Mouse (Mus musculus): Measurements from ENCODE around the gene Kat8. TPM values are rescaled to one million over a fixed set of nuclear protein-coding genes. Genes with fewer than 3 reads are reported as not detected.

The Kat8 gene
- total RNA-seq, 2 experiments from 2014 or later, result 23.7 to 30.6 TPM

Other genes starting within 250 kb of the Kat8 start
- gene Bcl7c, start 203.6 kb upstream of the Kat8 start, total RNA-seq (2015), result 61.1 and 63.4 TPM in 2 replicates
- 38.1 and 44.6 TPM in 2 replicates for gene Bcl7c, start 203.6 kb upstream of the Kat8 start, total RNA-seq (2017)
- gene Ctf1, start 199.8 kb upstream of the Kat8 start, total RNA-seq (2015), result 0.83 and 1.8 TPM in 2 replicates
- gene Ctf1, start 199.8 kb upstream of the Kat8 start, total RNA-seq (2017), result 0.42 and 1.9 TPM in 2 replicates
- not detected in 2 replicates for gene Ctf2, start 180.3 kb upstream of the Kat8 start, total RNA-seq (2015)
- not detected in 2 replicates for gene Ctf2, start 180.3 kb upstream of the Kat8 start, total RNA-seq (2017)
- 5.6 and 5.7 TPM in 2 replicates for gene Fbxl19, start 168.0 kb upstream of the Kat8 start, total RNA-seq (2015)
- 14.2 and 16.1 TPM in 2 replicates for gene Fbxl19, start 168.0 kb upstream of the Kat8 start, total RNA-seq (2017)
- 26.7 and 32.1 TPM in 2 replicates for gene Orai3, start 142.7 kb upstream of the Kat8 start, total RNA-seq (2015)
- 28.2 and 30.2 TPM in 2 replicates for gene Orai3, start 142.7 kb upstream of the Kat8 start, total RNA-seq (2017)
- 54.7 and 67.2 TPM in 2 replicates for gene Setd1a, start 135.8 kb upstream of the Kat8 start, total RNA-seq (2015)
- gene Setd1a, start 135.8 kb upstream of the Kat8 start, total RNA-seq (2017), result 9.7 and 13.6 TPM in 2 replicates
- not detected in 2 replicates for gene Gm49388, start 126.9 kb upstream of the Kat8 start, total RNA-seq (2015)
- gene Gm49388, start 126.9 kb upstream of the Kat8 start, total RNA-seq (2017), result not detected in 2 replicates
- 20.2 and 31.3 TPM in 2 replicates for gene Hsd3b7, start 111.9 kb upstream of the Kat8 start, total RNA-seq (2015)
- 25.6 and 26.8 TPM in 2 replicates for gene Hsd3b7, start 111.9 kb upstream of the Kat8 start, total RNA-seq (2017)
- 55.8 and 70.2 TPM in 2 replicates for gene Stx4a, start 88.2 kb upstream of the Kat8 start, total RNA-seq (2015)
- 35.7 and 50.4 TPM in 2 replicates for gene Stx4a, start 88.2 kb upstream of the Kat8 start, total RNA-seq (2017)
- 0.12 and 1.5 TPM in 2 replicates for gene Stx1b, start 88.0 kb upstream of the Kat8 start, total RNA-seq (2015)
- gene Stx1b, start 88.0 kb upstream of the Kat8 start, total RNA-seq (2017), result 0.03 and 0.12 TPM in 2 replicates
- gene Zfp646, start 36.3 kb upstream of the Kat8 start, total RNA-seq (2015), result 18.7 and 19.4 TPM in 2 replicates
- 31.6 and 38.2 TPM in 2 replicates for gene Zfp646, start 36.3 kb upstream of the Kat8 start, total RNA-seq (2017)
- 5.7 and 7.4 TPM in 2 replicates for gene Zfp668, start 35.7 kb upstream of the Kat8 start, total RNA-seq (2015)
- 2.9 and 6.7 TPM in 2 replicates for gene Zfp668, start 35.7 kb upstream of the Kat8 start, total RNA-seq (2017)
- gene Prss53, start 21.5 kb upstream of the Kat8 start, total RNA-seq (2015), result 0.15 and 0.39 TPM in 2 replicates
- gene Prss53, start 21.5 kb upstream of the Kat8 start, total RNA-seq (2017), result not detected in 2 replicates
- not detected in 2 replicates for gene Gm21974, start 17.1 kb upstream of the Kat8 start, total RNA-seq (2015)
- gene Gm21974, start 17.1 kb upstream of the Kat8 start, total RNA-seq (2017), result not detected in 2 replicates
- 125 and 145 TPM in 2 replicates for gene Vkorc1, start 16.9 kb upstream of the Kat8 start, total RNA-seq (2015)
- gene Vkorc1, start 16.9 kb upstream of the Kat8 start, total RNA-seq (2017), result 30.7 and 39.6 TPM in 2 replicates
- gene Bckdk, start 8.4 kb upstream of the Kat8 start, total RNA-seq (2015), result 68.3 and 75.7 TPM in 2 replicates
- gene Bckdk, start 8.4 kb upstream of the Kat8 start, total RNA-seq (2017), result 42.5 and 49.9 TPM in 2 replicates
- gene Prss8, start 17.6 kb downstream of the Kat8 start, total RNA-seq (2015), result not detected in 2 replicates
- not detected in 2 replicates for gene Prss8, start 17.6 kb downstream of the Kat8 start, total RNA-seq (2017)
- 1.5 and 2.3 TPM in 2 replicates for gene Prss36, start 34.2 kb downstream of the Kat8 start, total RNA-seq (2015)
- 0.75 and 7.2 TPM in 2 replicates for gene Prss36, start 34.2 kb downstream of the Kat8 start, total RNA-seq (2017)
- gene Fus, start 54.9 kb downstream of the Kat8 start, total RNA-seq (2015), result 180 and 190 TPM in 2 replicates
- gene Fus, start 54.9 kb downstream of the Kat8 start, total RNA-seq (2017), result 27.2 and 49.5 TPM in 2 replicates
- gene Pycard, start 81.4 kb downstream of the Kat8 start, total RNA-seq (2015), result 142 and 147 TPM in 2 replicates
- 20.8 and 26.9 TPM in 2 replicates for gene Pycard, start 81.4 kb downstream of the Kat8 start, total RNA-seq (2017)
- gene Trim72, start 91.4 kb downstream of the Kat8 start, total RNA-seq (2015), result not detected in 2 replicates
- gene Trim72, start 91.4 kb downstream of the Kat8 start, total RNA-seq (2017), result not detected in 2 replicates
- gene Itgam, start 150.1 kb downstream of the Kat8 start, total RNA-seq (2015), result 23.6 and 24.3 TPM in 2 replicates
- 28.0 and 34.9 TPM in 2 replicates for gene Itgam, start 150.1 kb downstream of the Kat8 start, total RNA-seq (2017)
- gene Gm49368, start 150.2 kb downstream of the Kat8 start, total RNA-seq (2015), result 0.05 TPM in 1 of 2 replicates, not detected in the other
- gene Gm49368, start 150.2 kb downstream of the Kat8 start, total RNA-seq (2017), result not detected in 2 replicates
- 0.32 and 0.76 TPM in 2 replicates for gene Itgax, start 217.0 kb downstream of the Kat8 start, total RNA-seq (2015)
- 0.67 and 0.68 TPM in 2 replicates for gene Itgax, start 217.0 kb downstream of the Kat8 start, total RNA-seq (2017)
- 0.25 TPM in 1 of 2 replicates, not detected in the other for gene Itgad, start 241.9 kb downstream of the Kat8 start, total RNA-seq (2015)
- 0.51 TPM in 1 of 2 replicates, not detected in the other for gene Itgad, start 241.9 kb downstream of the Kat8 start, total RNA-seq (2017)